Mouse (Mus musculus): Measurements from ENCODE around the gene Ppp2r3d.

Gene Ppp2r3d

DNA sequence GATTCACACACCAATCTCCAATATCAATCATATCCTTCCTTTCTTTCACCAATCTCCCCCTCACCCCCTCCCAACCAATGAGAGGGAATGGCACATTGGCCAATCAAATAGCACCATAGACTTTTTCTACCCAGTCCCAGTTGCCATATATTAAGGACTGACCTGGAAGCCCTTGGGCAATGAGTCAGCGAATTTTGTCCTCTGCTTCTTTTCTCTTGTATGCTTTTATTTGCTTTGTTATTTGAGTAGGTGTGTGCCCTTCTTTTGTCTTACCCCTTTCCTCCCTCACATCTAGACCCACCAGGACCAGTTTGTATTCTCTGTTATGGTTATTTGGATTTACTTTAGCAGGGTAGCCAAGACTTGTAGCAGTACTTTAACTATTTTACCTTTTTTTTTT is 68.1 kb downstream of the Ppp2r3d start:
- no peak for DNase-seq

All from thymus, postnatal 14 days (tissue).